Mouse (Mus musculus): ENCODE results near the gene Riok1.

Riok1 gene

DNA sequence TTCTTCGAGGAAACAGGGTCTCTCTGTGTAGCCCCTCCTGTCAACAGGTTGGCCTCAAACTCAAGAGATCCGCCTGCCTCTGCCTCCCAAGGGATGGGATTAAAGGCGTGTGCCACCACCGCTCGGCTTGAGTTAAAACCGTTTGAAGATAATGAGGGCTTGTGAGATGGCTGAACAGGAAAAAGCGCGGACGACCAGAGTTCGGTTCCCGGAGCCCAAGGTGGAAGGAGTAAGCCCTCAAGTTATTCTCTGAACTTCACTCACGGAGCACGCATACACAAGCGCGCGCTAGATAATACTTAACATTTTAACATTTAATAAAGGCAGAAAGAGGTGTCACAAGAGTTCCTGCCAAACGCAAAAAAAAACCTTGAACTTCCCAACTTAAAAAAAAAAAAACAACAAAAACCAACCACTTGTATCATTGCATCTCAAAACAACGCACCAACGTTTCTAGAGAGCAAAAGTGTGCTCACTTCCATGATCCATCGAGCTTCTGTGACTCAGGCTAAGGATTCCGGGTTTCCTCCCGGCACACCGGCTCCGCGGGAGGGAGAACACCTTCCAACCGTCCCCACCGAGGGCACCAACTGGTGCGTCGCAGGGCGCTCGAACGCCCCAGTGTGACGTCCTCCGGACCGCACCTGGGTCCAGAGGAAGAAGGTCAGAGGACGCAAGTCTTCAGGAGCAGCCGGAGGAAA, at the start of gene Riok1:
Riok1 (plus strand) TSS at position 653 of the 701 bp plus-strand sequence.
- no peak for DNase-seq (ENCODE audit: low read depth, low spot score)

DNA sequence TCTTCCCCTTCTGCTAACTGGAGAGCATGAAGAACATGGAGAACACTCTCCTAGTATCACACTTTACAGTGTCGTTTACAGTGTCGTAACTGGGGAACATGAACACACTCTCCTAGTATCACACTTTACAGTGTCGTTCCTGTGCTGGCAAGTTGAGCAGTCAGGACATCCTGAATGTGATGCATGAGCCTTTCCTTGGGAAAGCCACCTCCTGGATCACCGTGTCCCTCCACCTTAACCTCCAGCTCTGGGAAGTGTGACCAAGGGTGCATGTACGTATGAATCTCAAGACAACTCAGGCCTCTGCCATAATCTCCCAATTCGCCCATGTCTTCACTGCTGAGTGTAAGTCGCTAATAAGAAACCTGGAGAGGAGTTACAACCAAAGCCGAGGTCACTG, 47.1 kb upstream of the Riok1 start:
- DNase-seq (ENCODE audit: low read depth, low spot score) = no peak

DNA sequence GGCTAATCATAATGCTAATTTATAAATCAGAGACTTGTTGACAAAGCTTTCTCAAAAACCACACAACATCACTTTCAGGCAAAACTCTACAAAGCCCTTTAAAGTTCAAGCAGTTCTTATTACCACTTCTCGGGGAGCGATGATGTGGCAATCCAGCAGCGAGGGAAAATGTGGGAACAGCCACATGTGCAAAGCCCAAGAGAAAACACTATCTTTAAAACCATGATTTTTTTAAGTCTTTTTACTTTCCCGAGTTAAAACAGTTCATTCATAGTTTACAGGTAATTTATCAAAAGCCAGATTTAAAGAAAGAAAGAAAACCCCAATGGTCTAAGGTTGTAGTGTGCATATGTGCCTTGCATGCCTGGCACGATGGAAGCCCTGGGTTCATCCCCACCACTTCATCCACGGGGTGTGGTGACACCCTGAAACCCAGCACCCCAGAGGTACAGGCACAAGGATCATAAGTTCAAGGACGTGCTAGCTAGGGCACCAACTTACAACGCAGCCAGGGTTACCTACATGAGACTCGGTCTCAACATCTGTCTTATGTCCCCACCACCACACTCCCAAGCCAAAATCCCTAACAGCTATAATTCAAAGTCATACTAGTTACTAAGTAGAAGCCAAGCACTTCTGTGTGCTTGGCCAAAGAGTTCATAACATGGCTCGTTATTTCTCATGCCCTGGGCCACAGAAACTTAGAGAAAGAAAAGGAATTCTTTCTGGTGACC, 44.0 kb upstream of the Riok1 start:
- no peak for DNase-seq (ENCODE audit: low read depth, low spot score)

DNA sequence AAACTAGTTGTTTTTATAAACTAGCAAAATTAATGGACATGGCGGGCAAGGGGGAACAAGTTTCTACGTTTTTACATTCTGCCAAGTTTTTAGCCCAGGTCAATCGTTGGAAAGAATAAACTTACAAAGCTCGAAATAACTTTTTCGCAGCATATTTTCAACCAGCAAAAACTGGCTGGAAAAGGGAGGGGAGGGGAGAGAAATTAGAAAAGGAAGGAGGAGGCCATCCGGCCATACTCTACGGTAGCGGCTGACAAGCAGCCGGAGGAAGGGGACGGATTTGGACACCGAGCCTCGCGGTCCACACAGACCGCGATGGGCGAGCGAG, 43.5 kb upstream of the Riok1 start:
- no peak for DNase-seq (ENCODE audit: low read depth, low spot score)

DNA sequence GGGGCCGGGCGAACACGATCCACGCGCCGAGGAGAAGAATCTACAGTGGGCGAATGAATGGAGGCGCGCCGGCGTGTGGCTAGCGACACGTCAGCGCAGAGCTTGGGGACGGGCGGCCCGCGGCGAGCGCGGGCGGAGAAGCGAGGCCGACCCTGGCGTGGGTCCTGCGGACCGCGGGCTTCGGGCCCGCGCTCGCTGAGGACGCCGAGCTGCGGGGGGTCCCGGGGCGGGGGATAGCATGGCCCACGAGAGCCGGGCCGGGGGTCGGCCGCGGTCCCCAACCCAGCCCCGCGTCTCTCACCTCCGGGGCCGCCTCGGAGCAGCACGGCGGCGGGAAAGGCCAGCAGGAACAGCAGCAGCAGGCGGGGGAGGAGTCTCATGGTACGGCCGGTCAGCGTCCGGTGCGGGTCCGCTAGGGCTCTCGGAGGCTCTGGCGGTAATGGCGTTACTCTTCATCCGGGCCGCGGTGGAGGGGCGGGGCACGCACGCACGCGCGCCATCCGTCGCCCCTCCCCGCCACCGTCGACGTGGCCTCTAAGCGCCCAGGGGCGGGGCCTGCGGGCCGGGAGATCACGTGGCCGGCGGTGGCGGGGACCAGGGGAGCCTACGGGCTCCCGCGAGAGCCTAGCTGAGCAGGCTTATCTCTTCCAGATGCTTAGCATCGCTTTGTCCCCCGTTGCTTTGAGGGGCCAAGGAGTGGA, 42.9 kb upstream of the Riok1 start, which contains the start of gene Ssr1:
Ssr1 (minus strand) TSS at position 514 of the 701 bp plus-strand sequence.
- DNase-seq (ENCODE audit: low read depth, low spot score) = peak; percentile 95

DNA sequence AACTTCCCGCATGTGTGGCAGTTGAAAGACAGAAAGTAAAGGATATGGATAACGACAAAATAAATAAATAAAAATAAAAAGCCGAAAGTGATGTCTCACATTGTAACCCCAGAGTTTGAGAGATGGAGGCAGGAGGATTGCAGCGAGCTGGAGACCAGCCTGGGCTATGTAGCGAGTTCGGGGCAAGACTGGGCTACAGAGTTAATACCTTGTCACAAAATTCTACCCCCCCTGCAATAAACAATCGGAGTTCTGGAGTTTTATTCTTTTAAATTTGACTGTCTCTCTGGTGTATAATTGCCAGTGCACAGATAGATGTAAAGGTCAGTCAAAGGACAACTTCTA, 42.4 kb upstream of the Riok1 start:
- no peak for DNase-seq (ENCODE audit: low read depth, low spot score)

DNA sequence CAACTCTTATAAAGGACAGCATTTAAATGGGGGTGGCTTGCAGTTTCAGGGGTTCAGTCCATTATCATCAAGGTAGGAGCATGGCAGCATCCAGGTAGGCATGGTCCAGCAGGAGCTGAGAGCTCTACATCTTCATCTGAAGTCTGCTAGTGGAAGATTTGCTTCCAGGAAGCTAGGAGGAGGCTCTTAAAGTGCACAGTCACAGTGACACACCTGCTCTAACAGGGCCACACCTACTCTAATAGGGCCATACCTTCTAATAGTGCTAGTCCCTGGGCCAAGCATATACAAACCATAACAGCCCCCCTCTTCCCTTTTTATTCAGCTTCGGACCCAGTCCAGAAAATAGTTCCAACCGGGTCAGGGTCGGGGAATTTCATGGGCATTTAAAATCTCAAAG, 37.1 kb upstream of the Riok1 start:
- DNase-seq (ENCODE audit: low read depth, low spot score) = no peak

DNA sequence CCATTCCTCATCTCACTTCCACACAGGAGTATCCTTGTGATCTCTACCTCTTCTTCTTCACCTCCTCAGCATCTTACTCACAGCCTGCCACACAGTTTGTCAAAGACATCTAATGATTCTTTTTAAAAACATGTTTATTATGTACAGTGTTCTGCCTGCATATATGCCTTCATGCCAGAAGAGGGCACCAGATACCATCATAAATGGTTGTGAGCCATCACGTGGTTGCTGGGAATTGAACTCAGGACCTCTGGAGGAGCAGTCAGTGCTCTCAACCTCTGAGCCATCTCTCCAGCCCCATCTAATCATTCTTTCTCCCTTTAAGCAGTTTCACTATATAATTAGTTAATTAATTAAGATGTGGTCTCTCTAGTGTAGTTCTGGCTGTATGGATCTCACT, 34.3 kb upstream of the Riok1 start:
- DNase-seq (ENCODE audit: low read depth, low spot score) = no peak

DNA sequence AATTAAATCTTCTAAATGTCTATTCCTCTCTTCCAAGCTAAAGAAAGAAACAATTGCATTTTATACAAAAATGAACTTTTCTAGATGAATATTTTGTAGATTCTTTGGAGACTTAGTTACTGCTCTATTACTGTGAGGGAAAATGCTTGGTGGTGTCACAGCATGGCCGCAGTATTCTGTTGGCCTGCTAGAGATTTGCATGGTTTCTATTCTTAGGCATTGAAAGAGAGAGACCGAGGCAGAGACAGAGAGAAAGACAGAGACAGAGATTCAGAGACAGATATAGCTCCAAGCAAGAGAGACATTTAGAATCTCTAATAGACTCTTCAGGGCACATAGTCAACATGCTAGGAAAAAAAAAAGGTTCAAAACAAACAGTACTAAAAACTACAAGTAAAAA, 28.8 kb upstream of the Riok1 start:
- DNase-seq (ENCODE audit: low read depth, low spot score) = no peak

DNA sequence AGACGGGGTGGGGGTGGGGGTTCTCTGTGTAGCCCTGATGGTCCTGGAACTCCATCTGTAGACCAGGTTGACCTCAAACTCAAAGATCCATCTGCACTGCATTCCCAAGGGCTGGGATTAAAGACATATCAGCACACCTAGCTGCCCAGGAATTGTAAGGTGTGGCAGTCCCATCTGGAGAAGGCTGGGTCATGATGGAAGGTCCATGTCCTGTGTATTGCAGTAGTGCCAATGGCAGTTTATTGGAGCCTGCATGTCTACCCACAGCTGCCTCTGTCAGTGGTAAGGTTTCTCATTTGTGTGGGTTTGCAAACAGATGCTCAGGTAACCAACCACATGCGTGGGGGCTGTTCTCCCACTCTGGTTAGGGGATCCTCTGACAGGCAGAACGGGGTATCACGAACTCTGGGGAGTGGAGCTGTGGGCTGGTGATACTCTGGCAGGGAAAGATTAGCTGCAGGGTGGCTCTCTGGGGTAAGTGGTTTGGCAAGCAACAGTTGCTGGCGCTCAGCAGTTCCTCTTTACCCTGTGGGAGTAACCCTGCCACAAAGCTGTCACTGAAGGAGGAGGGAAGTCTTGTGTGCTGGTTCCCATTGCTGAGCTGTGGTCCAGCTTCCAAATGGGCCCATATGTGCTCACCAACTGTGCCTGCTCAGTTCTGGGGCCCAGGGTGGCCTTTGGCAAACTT, 26.9 kb upstream of the Riok1 start:
- no peak for DNase-seq (ENCODE audit: low read depth, low spot score)

DNA sequence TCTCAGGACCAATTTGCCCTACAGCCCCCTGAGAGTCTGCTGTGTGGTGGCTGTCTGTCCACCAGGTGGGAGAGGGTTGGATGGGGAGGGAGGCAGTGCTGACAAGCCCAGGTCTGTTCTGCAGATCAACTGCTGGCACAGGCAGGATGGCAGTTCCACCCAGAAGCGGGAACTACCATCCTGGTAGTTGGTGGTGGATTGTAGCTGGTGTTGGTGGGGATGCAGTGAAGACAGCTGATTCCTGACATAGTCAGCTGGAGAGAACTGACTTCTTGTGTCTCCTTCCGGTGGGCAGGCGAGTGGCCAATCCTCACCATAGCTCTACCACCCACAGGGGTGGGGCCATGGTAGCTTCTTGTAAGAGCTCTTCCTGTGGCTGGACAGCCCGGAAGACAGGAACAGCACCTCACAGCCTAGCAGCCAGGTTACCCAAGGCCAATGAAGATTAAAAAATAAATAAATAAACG, 26.3 kb upstream of the Riok1 start:
- no peak for DNase-seq (ENCODE audit: low read depth, low spot score)

DNA sequence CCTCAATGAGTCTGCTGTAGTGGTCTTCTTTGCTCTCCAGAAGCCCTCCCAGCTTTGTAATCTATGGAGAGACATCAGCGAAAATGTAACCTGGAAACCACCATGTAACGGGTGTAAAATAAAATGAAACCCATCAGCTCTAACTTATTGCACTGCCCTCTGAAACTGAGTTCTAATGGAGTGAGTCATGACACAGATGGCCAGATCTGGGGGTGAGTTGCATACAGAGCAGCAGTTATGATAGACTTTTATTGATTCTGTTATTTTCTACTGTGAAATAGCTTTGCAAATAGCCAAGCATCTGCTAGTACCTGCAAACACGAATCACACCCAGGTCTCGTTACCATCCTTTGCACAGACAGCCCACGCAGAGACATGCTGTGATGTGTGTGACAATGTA, 24.4 kb upstream of the Riok1 start:
- no peak for DNase-seq (ENCODE audit: low read depth, low spot score)

DNA sequence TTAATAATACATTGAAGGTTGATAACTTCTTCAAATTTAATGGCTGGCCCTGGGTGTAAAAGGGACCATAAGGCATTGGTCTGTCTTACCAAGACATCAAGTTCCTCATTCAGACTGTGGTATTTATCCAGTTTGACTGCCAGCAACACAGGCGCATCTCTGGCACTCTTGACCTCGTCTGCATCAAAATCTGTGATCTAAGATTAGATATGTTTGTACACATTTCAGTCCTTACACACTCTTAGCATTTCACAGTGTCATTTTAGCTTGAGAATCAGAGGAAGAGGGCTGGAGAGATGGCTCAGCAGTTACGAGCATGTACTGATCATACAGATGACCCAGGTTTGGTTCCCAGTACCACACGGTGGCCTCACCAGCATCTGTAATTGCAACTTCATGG, 21.2 kb upstream of the Riok1 start:
- no peak for DNase-seq (ENCODE audit: low read depth, low spot score)

DNA sequence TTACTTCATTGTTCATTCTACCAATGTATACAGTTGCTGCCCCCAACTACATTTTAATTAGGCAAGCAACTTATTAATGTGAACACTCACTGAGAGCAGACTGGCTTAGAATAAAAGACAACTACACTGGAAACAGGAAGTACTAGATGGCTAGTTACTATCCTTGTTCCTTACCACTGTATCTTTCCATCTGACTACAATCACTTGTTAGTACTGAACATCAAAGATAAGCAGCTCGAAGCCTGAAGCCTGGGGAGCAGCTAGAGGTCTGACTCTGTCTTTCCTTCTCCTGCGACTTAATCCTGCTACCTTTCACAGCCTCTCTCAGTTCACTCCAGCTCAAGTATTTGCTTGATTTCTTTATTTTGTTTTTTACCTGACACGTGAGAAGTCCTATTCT, 18.0 kb upstream of the Riok1 start:
- DNase-seq (ENCODE audit: low read depth, low spot score) = no peak

DNA sequence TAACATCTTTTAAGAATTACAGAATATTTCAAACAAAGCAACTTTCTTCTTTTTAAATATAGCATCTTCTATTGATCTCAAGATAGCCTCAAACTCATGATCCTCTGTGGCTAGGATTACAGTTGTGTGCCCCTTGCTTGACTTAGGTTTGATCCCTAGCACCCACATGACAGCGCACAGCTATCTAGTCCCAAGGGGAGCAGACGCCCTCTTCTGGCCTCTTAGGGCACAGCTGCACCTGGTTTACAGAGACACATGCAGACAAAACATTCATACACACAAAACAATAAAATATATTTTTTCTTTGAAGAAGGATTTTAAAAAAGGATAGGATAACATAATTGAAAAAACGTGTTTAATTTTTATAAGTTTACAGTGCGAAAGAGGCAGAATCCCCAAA, 10.9 kb upstream of the Riok1 start:
- no peak for DNase-seq (ENCODE audit: low read depth, low spot score)

DNA sequence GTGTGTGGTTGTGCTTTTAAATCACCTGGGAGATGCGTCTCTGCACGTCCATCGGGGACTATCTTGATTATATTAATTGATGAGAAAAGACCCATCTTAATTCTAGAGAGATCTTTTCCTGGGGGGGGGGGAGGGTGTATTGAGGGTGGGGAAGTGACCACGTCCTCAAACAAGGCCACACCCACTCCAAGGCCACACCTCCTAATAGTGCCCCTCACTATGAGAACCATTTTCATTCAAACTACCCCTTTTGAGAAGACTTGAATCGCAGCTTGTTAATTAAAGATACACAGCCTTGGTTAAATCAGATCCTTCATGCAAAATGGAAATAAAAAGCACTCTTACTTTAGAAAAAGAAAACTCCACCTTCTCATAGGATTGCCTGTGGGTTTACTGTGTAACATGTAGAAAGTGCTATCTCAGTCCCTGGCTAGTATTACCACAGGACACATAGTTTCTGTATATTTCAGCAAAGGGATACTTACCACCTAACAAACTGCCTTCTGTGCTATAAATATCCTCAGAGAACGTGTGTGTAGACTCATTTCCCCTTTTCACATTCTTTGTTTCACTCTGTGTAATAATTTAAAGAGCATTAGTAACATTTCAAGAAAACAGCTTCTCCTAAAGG, 9.1 kb upstream of the Riok1 start:
- no peak for DNase-seq (ENCODE audit: low read depth, low spot score)

DNA sequence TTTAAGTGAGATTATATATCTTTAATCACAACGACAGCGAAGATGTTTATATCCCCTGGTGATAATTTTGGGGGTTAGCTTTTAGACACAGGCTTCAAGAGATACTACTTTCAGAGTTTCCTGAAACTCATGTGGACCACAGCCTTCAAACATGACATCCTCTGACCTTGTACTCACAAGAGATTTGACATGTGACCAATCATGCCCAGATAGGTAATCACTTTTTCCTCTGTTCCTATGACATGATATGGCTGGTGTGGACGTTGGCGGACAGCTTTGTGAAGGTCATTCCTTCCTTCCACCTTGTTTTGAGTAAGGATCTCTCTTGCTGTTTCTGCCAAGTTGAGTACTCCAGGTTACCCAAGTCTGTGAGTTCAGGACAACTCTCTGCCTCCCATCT, 8.4 kb upstream of the Riok1 start:
- no peak for DNase-seq (ENCODE audit: low read depth, low spot score)

DNA sequence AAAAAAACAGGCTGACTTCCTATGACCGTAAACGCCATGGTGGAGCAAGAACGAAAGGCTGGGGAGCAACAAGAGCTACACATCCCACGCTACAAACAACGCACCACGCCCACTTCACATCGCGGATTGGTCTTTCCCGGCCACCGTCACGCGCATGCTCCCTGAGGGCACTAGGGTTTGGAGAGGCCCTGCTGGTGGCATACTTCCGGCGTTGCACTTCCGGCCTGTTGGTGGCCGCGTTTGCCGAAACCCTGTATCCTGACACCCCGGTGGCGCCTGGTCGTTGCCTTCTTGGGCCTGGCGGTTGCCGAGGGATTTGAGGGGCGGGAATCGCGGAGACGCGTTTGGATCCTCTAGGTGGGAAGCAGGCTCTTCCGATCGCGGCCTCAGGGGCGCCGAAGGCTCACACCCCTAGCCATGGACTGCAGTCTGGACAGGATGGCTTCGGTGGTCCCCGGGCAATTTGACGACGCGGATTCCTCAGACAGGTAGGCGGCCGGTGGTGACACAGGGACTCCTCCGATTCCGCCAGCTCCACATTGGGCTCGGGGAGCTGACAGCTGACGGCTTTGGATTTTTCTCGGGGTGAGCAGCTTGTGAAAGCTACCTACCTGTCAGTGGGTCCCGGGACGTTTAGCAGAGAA, 371 bp downstream of the Riok1 start, which contains the start of gene Cage1:
Cage1 (minus strand) TSS at position 26 of the 644 bp plus-strand sequence.
- peak; percentile 99 for DNase-seq (ENCODE audit: low read depth, low spot score)

DNA sequence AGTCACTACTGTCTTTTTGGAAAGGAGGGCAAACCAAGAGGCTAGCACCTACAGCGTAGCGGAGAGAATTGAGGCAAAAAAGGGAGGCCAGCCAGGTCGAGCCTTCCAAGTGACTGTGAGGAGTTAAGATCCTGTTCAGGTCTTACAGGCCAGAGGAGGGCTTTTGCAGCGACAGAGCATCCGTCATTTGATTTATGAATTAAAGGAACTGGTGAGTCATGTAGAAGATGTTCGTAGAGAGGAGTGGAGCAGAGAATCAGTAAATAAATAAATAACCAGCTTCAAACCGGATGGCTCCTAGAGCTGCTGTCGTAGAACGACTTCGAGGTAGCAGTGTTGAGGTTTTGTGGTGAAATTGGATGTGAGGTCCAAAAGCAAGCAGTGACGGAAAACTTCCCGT, 1.0 kb downstream of the Riok1 start:
- no peak for DNase-seq (ENCODE audit: low read depth, low spot score)

DNA sequence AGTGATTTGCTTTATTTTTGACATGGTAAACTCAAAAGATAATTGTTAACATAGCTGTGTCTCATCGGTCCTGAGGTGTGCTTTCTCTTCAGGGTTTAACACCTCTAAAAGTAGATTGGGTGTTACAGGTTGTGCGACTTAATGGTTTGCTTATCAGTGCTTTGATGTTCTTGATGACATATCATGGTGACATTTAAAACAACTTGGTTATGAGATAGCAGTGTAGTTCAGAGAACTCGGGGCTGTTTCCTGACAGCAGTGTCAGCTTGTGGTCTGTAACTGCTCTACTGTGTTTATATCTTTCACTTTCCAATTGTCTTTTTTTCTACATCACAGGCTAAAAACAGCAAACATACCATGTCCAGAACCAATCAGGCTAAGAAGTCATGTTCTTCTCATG, 13.1 kb downstream of the Riok1 start:
- no peak for DNase-seq (ENCODE audit: low read depth, low spot score)

DNA sequence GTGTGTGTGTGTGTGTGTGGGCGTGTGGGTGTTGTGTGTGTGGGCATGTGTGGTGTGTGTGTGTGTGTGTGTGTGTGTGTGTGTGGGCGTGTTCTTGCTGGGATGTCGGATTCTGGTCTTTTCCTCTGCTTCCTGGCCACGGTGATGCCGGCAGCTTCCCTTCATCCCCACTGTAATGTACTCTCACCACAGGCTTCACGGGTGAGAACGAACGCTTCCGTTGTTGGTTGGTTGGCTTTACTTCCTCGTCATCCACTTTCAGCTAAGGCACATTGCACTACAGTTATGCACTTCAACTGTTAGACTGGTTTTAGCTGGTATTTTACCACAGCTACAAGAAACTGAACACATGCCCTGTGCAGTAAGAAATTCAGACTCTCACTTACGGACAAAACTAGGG, 25.9 kb downstream of the Riok1 start:
- DNase-seq (ENCODE audit: low read depth, low spot score) = no peak
